Mouse (Mus musculus): ENCODE data around the gene Atf7ip. TPM values are rescaled to one million over a fixed set of nuclear protein-coding genes. Genes with fewer than 3 reads are reported as not detected.

Gene Atf7ip
- total RNA-seq, 2 experiments from 2014 or later, result 103 to 116 TPM

DNA sequence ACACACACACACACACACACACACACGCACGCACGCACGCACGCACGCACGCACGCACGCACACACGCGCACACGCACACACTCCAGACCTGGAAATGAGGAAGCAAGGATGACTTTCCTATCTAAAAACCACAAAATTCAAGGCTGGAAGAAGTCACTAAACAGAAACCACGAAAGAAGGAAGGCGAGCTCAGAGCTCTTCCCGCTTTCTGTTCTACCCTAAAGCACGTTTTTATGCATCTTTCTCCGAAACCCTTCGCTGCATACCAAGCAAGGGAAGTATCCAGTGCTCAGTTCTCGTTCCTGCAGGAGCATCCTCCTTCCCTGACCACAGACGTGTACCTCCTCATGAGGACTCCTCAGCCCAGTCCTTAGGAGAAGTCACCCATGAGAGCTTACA, 148.5 kb downstream of the Atf7ip start:
- H3K4me3 ChIP-seq, result no peak overlapping the region

DNA sequence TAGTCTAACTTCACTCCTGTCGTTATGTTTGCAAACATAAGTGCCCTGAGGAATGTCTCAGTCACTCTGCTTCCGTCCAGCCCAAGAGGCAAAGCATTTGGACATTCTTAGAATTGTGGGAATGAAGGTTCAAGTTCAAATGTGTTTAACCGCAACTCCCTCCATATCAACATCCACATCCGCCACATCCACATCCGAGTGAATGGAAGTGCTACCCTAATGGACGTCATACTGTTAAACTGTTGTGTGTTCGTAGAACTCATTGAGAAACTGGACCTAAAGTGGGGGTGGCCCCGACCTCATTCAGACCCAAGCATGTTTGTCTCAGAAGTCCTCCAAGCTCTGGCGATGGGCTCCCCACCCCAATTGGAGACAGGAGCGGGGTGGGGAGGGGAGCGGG, 149.8 kb downstream of the Atf7ip start:
- no peak for TF ChIP-seq CTCF (conservative IDR thresholded peaks at IDR 0.05)
- no peak overlapping the region for H3K4me3 ChIP-seq

More for the DNA sequence above, 148.5 kb downstream of the Atf7ip start:
- H3K27ac ChIP-seq, result no peak overlapping the region
- no peak for DNase-seq (ENCODE audit: low spot score in 2 of 2)
- TF ChIP-seq CTCF (conservative IDR thresholded peaks at IDR 0.05), result no peak

DNA sequence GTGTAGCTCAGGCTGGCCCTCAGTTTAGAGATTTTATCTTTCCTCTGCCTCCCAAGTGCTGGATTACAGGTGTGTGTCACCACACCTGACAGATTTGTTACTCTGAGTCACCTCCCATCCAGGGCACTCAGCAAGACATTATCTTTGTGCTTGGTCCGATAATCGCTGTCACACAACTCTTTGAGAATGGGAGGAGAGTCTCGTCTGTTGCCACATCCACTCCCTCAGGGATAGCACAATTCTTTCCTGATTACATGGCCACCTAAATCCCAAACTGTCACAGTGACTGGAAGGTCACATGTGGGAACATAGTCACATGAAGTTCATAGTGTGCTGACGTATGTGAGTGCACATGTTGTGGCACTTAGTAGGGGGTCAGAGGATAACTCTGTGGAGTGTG, 152.3 kb downstream of the Atf7ip start:
- H3K4me3 ChIP-seq, result no peak overlapping the region
- no peak for TF ChIP-seq CTCF (conservative IDR thresholded peaks at IDR 0.05)
- H3K27ac ChIP-seq, result no peak overlapping the region
- DNase-seq (ENCODE audit: low spot score in 2 of 2), result no peak

More for the DNA sequence above, 149.8 kb downstream of the Atf7ip start:
- H3K27ac ChIP-seq, result no peak overlapping the region
- no peak for DNase-seq (ENCODE audit: low spot score in 2 of 2)

DNA sequence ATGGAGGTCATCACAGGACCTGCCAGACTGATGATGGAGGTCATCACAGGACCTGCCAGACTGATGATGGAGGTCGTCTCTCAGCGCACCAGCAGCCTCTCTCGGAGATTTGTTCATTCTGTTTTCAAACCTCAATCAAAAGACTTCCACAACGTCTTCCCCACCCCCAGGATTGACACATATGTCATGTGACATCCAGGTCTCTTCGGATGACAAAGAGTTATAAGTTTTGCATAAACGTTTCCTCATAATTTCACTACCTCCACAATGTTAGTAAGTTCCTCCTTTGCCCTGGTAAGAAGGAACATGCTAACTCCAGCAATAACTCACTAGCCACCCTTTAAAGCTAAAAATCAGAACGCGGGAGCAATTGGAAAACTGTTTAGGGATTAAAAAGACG, 153.3 kb downstream of the Atf7ip start:
- TF ChIP-seq CTCF (conservative IDR thresholded peaks at IDR 0.05), result no peak
- Histone ChIP-seq H3K27ac (no peak overlapping the region), H3K4me3 (no peak overlapping the region)
- no peak for DNase-seq (ENCODE audit: low spot score in 2 of 2)

Other genes with a start within 250 kb of the Atf7ip start
- gene Gm8994, start 178.6 kb upstream of the Atf7ip start, total RNA-seq (2021), result not detected
- gene E330021D16Rik, start 90.6 kb upstream of the Atf7ip start, total RNA-seq (2021), result not detected
- gene Plbd1, start 155.8 kb downstream of the Atf7ip start, total RNA-seq (2021), result under 1 TPM; 0.33 to 0.34 TPM